Mouse (Mus musculus): ENCODE results near the gene Ttll5.

Ttll5 gene

DNA sequence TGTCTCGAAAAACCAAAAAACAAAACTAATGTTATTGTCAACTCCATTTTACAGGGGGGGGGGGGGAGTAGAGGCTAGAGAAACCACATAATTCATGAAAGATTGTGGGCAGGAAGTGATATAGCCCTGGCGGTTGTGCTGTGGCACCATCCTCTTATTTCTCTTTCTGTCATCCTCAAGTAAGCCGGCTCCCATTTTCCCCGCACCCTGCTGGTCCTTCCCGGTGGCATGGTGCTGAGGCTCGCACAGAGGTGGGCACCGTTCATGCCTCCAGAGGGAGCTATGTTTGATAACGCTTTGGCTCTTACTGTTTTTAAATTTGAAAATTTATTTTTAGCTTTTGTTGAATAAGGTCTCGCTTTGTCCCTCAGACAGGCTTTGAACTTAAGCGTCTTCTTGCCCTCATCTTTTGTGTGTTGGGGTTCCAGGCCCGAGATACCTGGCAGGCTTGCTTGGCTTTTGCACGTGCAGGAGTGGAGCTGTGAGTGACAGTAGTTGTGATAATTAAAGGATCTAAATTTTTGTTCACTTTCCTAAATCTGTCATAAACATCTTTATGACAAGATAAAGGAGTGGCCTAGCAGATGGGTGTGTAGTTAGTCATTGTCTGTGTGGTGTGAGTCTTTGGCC, 15.0 kb downstream of the Ttll5 start:
- peak; percentile 39 to 51 for DNase-seq (ENCODE audit: low spot score in 2 of 2)

DNA sequence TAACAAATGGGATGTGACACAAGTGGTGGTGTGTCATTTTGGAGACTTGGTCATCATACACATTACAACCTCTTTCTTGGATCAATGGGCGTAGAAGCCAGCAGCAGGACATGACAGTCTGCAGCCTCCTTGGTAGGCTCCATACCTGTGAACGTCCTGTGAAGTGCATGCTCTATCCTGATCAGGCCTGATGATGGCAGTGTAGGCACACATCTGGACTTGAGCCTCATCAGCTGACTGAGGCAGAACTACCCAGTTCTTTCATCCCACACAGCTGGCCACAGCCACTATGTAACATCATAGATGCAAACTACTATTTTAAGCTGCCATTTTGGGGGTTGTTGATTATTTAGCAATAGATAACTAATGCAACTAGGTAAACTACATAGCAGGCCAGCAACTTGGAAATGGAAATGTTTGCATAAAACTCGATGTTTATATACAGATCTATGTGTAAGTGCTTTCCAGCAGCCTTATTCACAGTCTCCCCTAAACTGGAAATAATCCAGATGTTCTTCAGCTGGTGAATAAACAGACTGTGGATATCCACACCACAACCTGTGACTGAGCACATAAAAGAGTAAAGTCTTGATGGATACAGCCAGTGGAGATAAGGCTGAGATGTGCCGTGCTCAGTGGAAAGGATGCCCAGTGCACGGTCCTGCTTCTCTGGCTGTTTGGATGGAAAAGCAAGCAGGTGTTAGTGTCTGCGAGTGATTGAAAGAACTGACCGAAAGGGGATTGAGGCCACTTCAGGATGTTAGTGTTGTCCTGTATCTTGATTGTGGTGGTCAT, 23.9 kb downstream of the Ttll5 start:
- no peak for DNase-seq (ENCODE audit: low spot score in 2 of 2)

DNA sequence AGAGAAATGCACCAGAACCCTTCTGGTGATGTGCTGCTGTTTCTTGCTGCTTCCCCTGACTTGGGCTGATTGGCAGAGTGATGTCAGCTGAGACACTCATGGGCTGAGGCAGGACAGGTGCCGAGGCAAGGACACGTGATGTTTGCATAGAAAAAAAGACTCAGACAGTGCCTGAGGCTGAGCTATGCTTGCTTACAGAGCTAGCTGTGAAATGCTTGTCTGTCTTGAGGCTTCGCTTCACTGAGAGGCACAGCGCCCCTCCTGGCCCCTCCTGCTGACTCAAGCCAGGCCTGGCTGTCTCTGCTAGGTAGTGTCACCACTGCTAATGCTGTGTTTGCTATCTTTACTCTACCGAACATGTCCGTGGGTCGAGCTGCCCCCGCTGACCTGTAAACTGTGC, 26.2 kb downstream of the Ttll5 start:
- no peak for DNase-seq (ENCODE audit: low spot score in 2 of 2)

DNA sequence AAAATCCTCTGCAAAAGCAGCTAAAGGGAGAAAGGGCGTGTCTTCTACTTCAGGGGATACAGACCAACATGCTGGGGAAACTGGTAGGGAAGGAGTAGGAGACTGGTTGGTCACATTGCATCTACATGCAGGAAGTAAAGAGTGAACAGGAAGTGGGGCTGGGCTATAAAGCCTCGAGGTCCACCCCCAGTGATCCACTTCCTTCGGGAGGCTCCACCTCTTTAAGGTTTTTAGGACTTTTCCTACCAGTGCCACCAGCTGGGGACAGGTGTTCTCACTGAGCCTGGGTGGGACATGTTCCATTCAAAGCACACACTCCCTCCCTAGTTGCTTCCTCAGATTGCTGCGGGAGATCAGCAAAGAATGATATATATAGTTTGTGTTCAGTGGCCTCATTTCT, 29.4 kb downstream of the Ttll5 start:
- DNase-seq (ENCODE audit: low spot score in 2 of 2), result no peak

DNA sequence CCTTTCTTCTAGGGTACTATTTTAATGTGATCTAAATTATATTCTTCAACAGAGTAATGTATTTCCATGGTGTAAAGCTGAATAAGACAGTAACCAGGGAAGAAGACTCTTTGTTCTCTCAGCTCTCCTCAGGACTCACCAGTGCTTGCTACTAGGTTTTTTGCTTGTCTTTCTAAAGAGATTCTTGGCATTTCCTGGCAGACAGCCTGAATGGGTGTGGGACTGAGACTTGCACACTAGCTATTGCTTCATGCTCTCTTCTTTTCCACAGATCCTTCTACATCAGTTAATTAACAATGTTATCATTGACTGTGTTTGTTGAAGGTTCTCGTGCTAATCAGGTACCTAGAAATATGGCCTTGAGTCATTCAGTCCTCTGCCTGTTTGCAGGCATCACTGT, 29.8 kb downstream of the Ttll5 start:
- no peak for DNase-seq (ENCODE audit: low spot score in 2 of 2)

DNA sequence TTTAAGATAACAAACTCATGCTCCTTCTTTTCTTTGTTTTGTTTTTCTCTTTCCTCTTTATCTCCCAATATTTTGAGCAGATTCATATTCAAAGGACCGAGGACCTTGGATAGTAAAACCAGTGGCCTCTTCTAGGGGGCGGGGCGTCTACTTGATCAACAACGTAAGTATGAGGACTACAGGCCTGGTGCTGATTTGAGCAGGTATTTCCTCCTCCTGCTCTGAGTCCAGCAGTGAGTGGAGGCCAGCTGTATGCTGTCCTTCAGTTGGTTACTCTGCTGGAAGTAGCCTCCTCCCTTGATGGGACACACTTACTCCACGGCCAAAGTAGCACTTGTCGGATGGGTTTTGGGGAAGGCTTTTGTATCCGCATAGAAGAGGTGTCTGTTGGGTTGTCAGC, 32.8 kb downstream of the Ttll5 start:
- DNase-seq (ENCODE audit: low spot score in 2 of 2), result no peak

DNA sequence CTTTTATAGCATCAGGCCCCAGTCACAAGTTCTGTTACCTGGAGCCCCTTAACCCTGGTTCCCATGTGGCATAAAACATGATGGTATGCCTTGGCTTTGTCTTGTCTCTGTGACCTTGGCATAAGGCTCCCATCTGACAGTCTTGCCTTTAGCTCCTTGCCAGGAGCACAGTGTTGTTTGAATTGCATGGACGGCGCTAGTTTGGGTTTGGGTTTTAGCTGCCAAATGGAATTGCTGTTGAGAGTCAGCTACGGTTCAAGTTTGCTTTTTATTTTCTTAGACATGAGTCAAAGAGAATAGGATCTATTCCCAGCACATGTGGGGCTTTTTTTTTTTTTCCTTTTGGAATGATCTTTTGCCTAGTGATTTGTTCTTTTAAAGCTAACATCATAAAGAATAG, 34.7 kb downstream of the Ttll5 start:
- DNase-seq (ENCODE audit: low spot score in 2 of 2), result no peak

DNA sequence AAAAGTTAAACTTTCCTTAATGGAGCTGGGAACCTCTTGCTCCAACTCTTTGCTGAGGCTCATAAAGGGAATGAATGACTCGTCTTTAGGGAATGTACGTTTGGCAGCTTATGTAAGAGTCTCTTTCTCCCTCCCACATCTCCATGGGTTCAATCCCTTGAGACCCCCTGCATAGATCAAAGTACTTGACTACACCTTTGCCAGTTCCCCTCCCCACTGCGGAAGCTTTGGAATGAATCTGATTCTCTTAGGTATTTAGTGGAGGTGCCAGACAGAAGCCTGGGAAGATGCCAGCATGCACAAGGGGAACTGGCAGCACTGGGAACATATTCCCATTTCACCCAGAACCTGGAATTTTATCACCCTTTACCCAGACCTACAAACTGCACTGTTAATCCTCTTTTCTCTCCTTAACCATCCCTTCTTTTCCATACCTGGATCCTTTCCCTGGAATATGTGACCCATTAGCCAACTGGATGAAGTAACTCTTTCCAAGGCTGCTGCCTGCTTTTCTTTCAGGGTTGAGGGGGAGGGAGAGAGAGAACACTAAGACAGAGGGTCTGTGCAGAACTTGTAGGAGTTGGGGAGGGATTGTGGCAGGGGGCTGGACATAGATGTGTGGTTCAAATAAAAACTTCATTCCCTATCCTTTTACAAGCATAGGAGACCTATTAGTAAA, 35.2 kb downstream of the Ttll5 start:
- DNase-seq (ENCODE audit: low spot score in 2 of 2), result no peak

DNA sequence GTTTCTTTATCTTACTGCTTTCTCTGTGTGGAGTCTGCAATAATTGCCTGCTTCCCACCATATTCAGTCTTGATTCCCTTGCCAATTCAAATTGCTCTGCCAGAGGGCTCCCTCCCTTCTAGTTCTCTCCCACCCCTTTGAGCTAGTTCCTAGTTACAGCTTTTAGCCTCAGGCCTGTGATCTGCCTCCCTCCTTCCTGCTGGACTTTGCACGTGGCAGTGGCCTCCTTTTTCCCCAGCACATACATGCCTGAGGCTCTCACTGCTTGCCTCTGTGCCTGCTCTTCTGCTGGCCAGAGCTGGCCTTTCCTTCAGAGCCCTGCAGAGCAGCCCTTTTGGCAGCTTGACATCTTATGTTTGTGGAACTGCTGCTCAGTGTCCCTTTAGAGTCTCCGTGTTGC, 38.1 kb downstream of the Ttll5 start:
- DNase-seq (ENCODE audit: low spot score in 2 of 2), result no peak

DNA sequence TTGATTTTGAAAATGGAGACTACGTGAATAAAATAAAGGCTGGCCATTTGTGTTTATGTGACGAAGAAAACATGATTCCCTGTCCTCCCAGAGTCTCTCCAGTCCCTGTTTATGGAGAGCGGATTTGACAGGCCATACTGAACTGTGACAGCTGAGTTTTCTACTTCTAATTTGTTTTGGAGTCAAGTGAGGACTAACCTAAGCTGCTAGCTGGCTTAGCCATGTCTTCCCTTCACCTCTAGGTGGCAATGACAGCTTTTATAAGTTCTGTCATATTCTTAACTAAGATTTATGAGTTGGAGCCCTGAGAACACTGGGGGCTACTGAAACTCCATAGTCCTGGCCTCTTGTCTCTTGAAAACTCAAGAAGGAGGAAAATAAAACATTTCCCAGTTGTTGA, 41.1 kb downstream of the Ttll5 start:
- DNase-seq (ENCODE audit: low spot score in 2 of 2), result no peak

DNA sequence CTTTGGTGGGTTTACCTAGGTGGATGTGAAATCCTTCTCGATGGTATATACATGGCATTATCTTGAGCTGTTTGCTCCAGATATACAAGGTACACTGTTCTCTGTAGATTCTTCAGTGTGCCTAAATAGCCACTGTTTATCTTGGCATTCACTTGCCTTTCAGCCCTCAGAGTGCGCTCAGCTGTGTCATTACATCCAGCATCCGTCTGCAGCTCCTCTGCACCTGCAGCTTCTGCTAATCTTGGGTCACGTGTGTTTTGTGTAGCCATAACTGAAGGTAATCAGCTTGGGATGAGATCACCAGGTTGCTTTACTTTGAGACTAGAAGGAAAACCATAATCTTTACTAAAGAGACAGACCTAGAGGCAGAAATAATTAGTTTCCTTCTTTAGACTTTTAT, 42.2 kb downstream of the Ttll5 start:
- DNase-seq (ENCODE audit: low spot score in 2 of 2), result no peak

DNA sequence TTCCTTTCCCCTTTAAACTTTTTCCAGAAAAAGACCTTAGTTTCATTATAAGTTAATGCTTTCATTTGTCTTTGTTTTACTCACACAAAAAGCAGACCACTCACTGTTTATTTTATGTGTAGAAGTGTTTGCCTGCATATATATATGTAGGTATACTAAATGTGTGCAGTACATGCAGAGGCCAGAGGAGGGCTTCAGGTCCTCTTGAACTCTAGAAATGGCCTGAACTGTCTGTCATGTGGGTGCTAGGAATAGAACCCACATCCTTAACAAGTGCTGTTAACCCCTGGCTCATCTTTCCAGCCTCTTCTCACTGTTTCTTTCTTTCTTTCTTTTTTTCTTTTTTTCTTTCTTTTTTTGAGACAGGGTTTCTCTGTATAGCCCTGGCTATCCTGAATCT, 42.7 kb downstream of the Ttll5 start:
- DNase-seq (ENCODE audit: low spot score in 2 of 2), result no peak

DNA sequence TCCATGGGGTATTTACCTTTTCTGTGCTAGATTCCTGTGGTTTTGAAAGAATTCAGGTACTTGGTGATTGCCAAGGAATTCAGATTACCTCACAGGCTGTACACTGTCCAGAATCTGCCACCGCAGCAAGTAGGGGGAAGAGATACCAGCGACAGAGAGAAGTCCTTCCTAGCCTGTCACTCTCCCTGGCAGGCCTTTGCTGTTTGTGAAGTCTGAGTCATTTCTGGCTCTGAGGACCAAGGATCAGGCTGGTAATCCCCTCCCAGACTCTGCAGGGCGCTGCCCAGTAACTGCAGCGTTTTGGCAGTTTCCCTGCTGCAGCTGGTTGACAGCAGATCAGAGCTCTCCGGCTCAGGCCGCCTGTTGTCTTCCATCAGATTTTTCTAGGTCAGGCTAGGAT, 45.0 kb downstream of the Ttll5 start:
- DNase-seq (ENCODE audit: low spot score in 2 of 2), result no peak

DNA sequence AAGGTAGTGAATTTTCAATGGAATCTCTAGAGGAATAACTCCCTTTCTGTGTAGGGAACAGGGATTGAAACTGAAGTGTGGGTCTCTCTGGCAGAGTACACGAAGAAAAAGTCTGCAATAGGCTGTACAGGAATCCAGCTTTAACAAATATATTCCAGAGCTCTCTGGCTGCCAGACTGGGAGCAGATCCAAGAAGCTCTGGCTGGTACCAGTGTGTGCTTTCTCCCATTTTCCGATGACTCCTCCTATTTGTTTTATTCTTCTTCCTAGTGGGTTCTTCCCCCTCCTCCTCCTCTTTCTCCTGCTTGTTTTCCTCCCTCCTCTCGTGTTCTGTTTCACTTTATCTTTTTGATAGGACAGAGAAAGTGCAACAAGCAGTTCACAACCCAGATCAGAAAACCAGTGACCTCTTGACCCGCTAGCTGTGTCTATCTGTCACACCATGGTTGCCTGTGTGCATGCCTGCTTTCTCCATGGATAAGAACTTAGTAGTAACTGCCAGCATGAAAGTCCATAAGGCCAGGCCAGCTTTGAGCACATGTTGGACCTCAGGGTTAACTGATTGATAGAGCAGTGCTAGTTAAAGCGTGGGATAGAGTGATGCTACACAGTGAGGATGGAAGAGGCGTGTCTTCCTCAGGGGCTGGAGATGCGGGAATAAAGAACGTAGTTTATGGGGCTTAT, 55.3 kb downstream of the Ttll5 start:
- no peak for DNase-seq (ENCODE audit: low spot score in 2 of 2)

DNA sequence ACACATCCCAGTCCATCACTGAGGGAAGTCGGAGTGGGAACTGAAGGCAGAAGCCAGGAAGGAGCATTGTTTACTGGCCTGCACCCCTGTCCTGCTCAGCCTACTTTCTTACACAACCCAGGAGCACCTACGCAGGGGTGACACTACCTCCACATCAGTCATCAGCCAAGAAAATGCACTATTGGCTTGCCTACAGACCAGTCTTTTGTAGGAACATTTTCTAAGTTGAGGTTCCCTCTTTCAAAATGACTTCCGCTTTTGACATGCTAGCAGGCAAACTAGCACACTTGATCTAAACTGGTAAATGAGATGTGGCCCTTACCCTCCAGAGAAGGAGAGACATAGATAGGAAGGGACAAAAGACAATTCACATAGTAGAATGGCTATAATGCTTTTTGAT, 60.6 kb downstream of the Ttll5 start:
- no peak for DNase-seq (ENCODE audit: low spot score in 2 of 2)

DNA sequence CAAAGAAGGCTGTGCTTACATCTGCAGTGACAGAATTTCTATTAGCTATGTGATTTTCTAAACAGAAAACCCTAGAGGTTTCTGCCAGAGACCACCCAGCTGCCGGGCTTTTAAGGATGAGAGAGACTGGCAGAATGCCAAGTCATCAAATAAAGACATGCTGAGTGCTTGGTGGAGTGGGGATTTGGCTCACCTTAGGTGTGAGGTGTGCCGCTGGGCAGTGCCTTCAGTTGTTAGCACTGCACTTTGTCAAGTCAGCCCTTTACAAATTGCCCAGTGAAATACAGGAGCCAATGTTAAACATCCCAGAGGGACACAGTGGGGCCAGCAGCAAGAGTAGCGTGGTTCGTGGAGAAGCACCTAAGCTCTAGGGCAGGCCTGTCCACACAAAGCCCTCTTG, 65.6 kb downstream of the Ttll5 start:
- no peak for DNase-seq (ENCODE audit: low spot score in 2 of 2)

DNA sequence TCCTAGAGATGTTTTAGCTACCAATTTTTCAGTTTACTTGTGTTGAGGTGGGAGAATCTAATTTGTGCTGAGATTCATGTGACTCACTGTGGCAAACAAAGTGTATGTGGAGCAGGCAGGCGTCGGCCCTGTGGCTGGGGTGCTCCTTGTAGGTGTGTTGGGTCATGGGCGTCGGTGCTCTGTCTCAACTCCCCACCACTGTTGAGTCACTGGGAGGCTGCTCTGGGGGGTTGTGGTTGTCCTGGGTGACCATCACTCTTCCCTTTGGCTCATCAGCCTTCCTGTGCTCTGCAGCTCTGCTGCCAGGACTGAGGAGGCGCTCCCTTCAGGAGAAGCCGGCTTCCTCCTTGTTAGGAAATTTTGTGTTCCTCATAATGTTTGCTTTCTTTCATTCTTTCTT, 79.5 kb downstream of the Ttll5 start:
- no peak for DNase-seq (ENCODE audit: low spot score in 2 of 2)

DNA sequence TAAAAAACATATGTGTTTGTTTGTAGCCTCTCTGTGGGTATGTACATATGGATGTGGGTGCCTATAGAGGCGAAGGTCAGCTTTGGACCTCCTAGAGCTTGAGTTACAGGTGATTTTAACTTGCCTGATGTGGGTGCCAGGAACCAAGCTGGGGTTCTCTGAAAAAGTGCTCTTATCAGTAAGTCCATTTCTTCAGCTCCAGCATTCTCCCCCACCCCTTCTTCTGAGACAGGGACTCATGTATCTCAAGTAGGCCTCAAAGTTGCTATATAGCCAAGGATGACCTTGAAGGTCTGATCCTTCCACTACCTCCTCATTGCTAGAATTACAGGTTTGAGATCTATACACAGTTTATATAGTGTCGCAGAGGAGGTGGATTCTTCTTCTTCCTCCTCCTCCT, 81.2 kb downstream of the Ttll5 start:
- no peak for DNase-seq (ENCODE audit: low spot score in 2 of 2)

DNA sequence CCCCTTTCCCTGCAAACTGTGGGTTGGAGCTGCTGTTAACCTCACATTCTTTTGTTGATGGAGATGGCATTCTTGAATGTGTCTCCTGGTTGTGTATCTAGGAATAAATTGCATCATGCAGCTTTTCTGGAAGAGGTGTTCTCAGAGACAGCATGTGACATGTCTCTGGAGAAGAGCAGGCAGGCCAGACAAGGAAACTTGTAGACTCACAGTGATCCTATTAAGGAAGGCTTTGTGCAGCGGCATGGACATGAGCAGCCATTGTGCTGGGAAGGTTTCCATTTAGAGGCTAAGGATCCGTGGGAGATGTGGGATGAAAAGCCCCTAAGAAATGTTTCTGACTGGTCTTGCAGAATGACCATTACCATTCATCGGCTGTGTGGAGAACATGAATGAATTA, 83.4 kb downstream of the Ttll5 start:
- DNase-seq (ENCODE audit: low spot score in 2 of 2), result no peak

DNA sequence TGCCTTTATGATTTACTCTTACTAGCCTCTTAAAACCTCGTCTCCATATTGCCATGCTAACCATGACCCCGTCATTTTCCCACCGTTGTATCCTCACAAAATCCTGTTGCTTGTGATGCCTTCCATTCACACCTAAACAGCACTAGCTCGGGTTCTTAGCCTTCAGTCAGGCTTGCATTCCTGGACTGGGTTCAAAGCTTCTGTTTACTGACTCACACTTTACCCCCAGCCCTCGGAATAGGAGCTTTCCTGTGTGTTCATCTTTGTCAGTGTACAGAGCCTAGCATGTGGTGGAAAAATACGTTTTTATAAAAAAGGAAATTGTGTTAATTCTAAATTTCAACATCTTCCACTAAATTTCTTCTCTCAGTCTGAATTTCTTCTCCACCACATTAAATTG, 86.4 kb downstream of the Ttll5 start:
- DNase-seq (ENCODE audit: low spot score in 2 of 2), result no peak

DNA sequence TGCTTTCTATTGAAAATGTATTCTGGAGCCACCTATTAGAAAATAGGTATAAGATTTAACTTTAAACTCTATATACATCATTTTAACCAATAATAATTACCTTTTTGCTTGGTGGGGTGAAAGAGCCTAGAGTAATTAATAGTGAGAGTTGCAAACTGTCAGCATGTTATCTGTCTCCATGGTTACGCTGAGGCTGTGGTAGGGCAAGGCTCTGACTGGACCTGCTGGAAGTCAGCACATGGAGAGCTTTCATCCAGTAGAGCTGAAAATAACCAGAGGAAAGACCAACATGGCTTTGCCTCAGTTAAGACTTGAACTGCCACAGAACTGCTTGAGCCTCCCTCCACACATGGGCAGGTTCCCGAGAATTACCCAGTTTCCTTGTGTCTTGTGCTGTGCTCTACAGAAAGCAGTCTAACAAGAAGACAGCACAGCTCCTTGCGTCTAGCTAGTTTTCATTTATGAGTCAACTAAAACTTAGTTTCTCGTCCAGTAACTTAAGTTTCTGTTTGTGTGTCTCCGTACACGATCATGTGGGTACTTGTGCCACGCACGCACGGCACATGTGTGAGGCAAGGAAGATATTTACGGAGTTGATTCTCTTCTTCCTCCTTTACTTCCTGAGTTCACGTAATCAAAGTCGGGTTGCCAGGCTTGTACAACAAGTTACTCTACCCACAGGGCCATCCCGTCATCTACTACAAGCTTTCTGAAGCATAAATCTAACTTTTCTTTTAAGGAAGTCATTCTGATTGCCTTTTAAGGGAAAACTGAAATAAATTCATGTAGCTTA, 88.4 kb downstream of the Ttll5 start:
- DNase-seq (ENCODE audit: low spot score in 2 of 2), result no peak

DNA sequence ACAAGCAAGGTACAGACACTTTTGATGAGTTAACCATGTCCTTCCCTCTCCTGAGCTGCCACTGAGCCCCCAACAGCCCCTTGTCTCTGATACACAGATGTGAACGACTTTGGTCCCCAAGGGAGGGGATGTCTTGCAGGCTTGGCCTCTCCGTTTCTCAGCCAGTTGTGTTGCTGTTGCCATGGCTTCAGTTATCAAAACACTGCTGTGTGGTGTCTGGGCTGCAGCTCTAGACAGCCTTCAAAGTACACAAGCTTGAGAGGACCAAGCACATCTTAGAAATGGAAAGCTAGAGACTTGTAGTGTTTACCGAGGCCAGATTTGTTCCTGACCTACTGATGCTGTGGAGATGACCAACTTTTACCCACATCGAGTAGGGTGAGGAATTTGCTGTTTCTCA, 102.4 kb downstream of the Ttll5 start:
- DNase-seq (ENCODE audit: low spot score in 2 of 2), result no peak

Measured in thymus, postnatal 10 days (tissue).